Mouse (Mus musculus): ENCODE measurements around the gene Skap1.

DNA sequence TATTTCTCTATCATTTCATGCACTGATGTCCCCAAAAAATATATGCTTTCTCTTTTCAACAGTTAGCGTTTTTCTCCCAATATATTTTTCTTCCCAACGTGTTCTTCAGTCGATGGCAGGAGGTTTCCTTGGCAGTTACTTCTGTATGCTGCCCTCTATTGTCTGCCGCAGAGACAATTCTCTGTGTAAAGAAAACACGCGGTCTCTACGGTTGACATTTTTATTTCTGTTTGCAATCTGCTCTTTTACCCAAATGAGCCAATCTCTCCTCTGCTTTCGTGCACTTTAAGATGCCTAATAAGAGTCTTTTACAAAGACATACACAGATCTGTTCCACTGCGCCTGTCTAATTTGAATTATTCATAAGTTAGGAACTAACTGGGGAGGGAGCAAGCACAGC, 265.1 kb downstream of the Skap1 start:
- TF ChIP-seq CTCF (IDR thresholded peaks at IDR 0.05; ENCODE audit: low read depth) (no peak), EP300 (IDR thresholded peaks at IDR 0.05; ENCODE audit: low read depth) (no peak)

Measured in heart, postnatal 0 days (tissue).